Mouse (Mus musculus) megakaryocyte, embryonic 14.5 days (primary cell): ENCODE measurements around the gene Ablim1.

Experiments used
- FLI1 ChIP-seq: IDR thresholded peaks from 2 replicates; pipeline ENCODE4 v1.6.1; 2012; ENCODE audit warnings: low read length, inconsistent platforms, mixed read lengths
- GATA1 ChIP-seq: IDR thresholded peaks from 3 replicates; pipeline ENCODE4 v1.6.1; 2012; ENCODE audit warnings: mixed read lengths, low read length, inconsistent platforms, borderline replicate concordance

GRCm38 (mm10) chr19:57224390-57224789 lies 90.3 kb downstream of the Ablim1 start:
- no peak for TF ChIP-seq GATA1
- no peak for TF ChIP-seq FLI1
